Mouse (Mus musculus) MEL (cell line): ENCODE measurements at regions not wholly inside any gene's neighbourhood (a gene's known extent, or its start where the extent isn't known, plus 50 kb on each side); places are given as distances from the start of the nearest gene placed in this dataset.
A peak's percentile ranks its signal among the peaks of the same experiment; 100 is the strongest.

ENCODE experiments used
- DNase-seq: peaks from one replicate; pipeline ENCODE4 v3.0.0; 2011; ENCODE audit warnings: low read depth, low spot score
- H3K27ac ChIP-seq: 2 replicates; pipeline ENCODE4 v1.5.1; 2012; ENCODE audit warnings: low read depth, mild to moderate bottlenecking, control low read depth, low read length, moderate library complexity; ENCODE audit not compliant: control insufficient read depth
- H3K27me3 ChIP-seq, 2 experiments: fragments of 150-350 bp in 1 of 2; sonication (generic) in 1 of 2; 2 replicates each; pipeline ENCODE4 v1.6.1; 2012; ENCODE audit warnings: low read length in 2 of 2, mild to moderate bottlenecking in 2 of 2, improper control_type of control experiment in 1 of 2, moderate library complexity in 1 of 2; ENCODE audit not compliant: insufficient read depth in 2 of 2, control insufficient read depth in 1 of 2
- H3K36me3 ChIP-seq, 2 experiments: 2 replicates each; pipeline ENCODE4 v1.6.1; 2012 to 2014; ENCODE audit warnings: low read length in 2 of 2, improper control_type of control experiment in 1 of 2, inconsistent platforms in 1 of 2, mild to moderate bottlenecking in 1 of 2; ENCODE audit not compliant: insufficient read depth in 2 of 2, control insufficient read depth in 1 of 2
- H3K4me1 ChIP-seq, 2 experiments: fragments of 150-350 bp in 1 of 2; sonication (generic) in 1 of 2; 2 replicates each; pipeline ENCODE4 v1.6.1; 2012; ENCODE audit warnings: low read length in 2 of 2, improper control_type of control experiment in 1 of 2, mild to moderate bottlenecking in 1 of 2; ENCODE audit not compliant: insufficient read depth in 2 of 2, control insufficient read depth in 1 of 2
- H3K4me3 ChIP-seq, 2 experiments: fragments of 150-350 bp in 1 of 2; sonication (generic) in 1 of 2; 2 replicates each; pipeline ENCODE4 v1.5.1; 2012; ENCODE audit warnings: low read depth in 2 of 2, low read length in 2 of 2, mild to moderate bottlenecking in 2 of 2, moderate library complexity in 2 of 2, control low read depth in 1 of 2, improper control_type of control experiment in 1 of 2; ENCODE audit not compliant: control insufficient read depth in 1 of 2, insufficient read depth in 1 of 2
- H3K79me2 ChIP-seq: 2 replicates; pipeline ENCODE4 v1.6.1; 2012; ENCODE audit warnings: mild to moderate bottlenecking, low read length, moderate library complexity; ENCODE audit not compliant: control insufficient read depth, poor library complexity, insufficient read depth
- H3K9ac ChIP-seq: 2 replicates; pipeline ENCODE4 v1.6.1; 2012; ENCODE audit warnings: low read depth, mild to moderate bottlenecking, control low read depth, low read length, moderate library complexity; ENCODE audit not compliant: control insufficient read depth, poor library complexity, severe bottlenecking
- H3K9me3 ChIP-seq: fragments of 150-350 bp; sonication (generic); replicated peaks from 2 replicates; pipeline ENCODE4 v1.6.1; 2012; ENCODE audit warnings: mild to moderate bottlenecking, low read length, improper control_type of control experiment, moderate library complexity; ENCODE audit not compliant: insufficient read depth
- CTCF ChIP-seq, 3 experiments: IDR thresholded peaks in 2 of 3; conservative IDR thresholded peaks in 1 of 3; 2 replicates each; pipeline ENCODE4 v1.5.1; 2011 to 2012; ENCODE audit warnings: low read length in 3 of 3, low read depth in 2 of 3, mild to moderate bottlenecking in 2 of 3, improper control_type of control experiment in 1 of 3, inconsistent platforms in 1 of 3, mixed read lengths in 1 of 3, moderate library complexity in 1 of 3; ENCODE audit not compliant: control insufficient read depth in 1 of 3, insufficient read depth in 1 of 3, poor library complexity in 1 of 3, severe bottlenecking in 1 of 3
- GABPA ChIP-seq: IDR thresholded peaks from 2 replicates; pipeline ENCODE4 v1.6.1; 2012; ENCODE audit warnings: low read depth, mild to moderate bottlenecking, inconsistent platforms, low read length, improper control_type of control experiment, moderate library complexity
- KAT2A ChIP-seq: conservative IDR thresholded peaks from 2 replicates; pipeline ENCODE4 v1.6.1; 2012; ENCODE audit warnings: low read depth, low read length, improper control_type of control experiment, inconsistent platforms
- NELFE ChIP-seq: IDR thresholded peaks from 2 replicates; pipeline ENCODE4 v1.6.1; 2011; ENCODE audit warnings: low read depth, low read length, improper control_type of control experiment
- NRF1 ChIP-seq: IDR thresholded peaks from 2 replicates; pipeline ENCODE4 v1.6.1; 2014; ENCODE audit warnings: low read depth, mild to moderate bottlenecking, inconsistent platforms, low read length, improper control_type of control experiment, moderate library complexity; ENCODE audit not compliant: poor library complexity, insufficient read depth, severe bottlenecking
- POLR2A ChIP-seq, 2 experiments: IDR thresholded peaks; 2 replicates each; pipeline ENCODE4 v1.6.1; 2011 to 2012; ENCODE audit warnings: low read length in 2 of 2, mild to moderate bottlenecking in 2 of 2, control low read depth in 1 of 2, improper control_type of control experiment in 1 of 2, low read depth in 1 of 2, moderate library complexity in 1 of 2; ENCODE audit not compliant: control insufficient read depth in 1 of 2, insufficient read depth in 1 of 2, poor library complexity in 1 of 2
- RAD21 ChIP-seq: IDR thresholded peaks from 2 replicates; pipeline ENCODE4 v1.6.1; 2011; ENCODE audit warnings: mild to moderate bottlenecking, low read depth, low read length, improper control_type of control experiment
- SMC3 ChIP-seq: IDR thresholded peaks from 2 replicates; pipeline ENCODE4 v1.6.1; 2011; ENCODE audit warnings: low read depth, low read length, improper control_type of control experiment
- TAL1 ChIP-seq: IDR thresholded peaks from 2 replicates; pipeline ENCODE4 v1.6.1; 2012; ENCODE audit warnings: mild to moderate bottlenecking, inconsistent platforms, low read length, moderate library complexity, mixed read lengths
- USF1 ChIP-seq: IDR thresholded peaks from 2 replicates; pipeline ENCODE4 v1.6.1; 2014; ENCODE audit warnings: low read depth, mild to moderate bottlenecking, inconsistent platforms, low read length, improper control_type of control experiment, moderate library complexity

DNA sequence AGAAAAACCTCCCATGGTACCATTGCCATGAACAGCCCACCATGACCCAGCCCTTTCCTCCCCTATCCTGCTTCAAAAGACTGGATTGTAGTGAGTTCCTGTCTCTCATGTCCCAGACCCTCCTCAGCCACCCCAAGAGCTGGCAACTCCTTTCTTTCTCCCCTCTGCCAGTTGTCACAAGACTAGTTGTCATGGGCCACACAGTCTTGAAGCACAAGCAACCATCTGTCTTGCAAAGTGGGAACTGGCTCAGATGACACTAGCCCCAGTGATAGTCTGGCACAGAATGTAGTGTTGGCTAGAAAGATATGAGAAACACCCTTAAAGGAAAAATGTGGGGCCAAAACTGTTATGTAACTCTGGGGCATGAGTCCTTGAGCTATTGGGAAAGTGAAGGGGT is 187.8 kb downstream of the Gm9195 start:
- no peak overlapping the region for H3K27ac ChIP-seq
- TF ChIP-seq POLR2A (IDR thresholded peaks at IDR 0.05; ENCODE audit: control insufficient read depth in 1 of 2, insufficient read depth in 1 of 2, low read depth in 1 of 2, low read length in 2 of 2, poor library complexity in 1 of 2) (no peak), TAL1 (no peak), USF1 (no peak), NRF1 (no peak)
- TF ChIP-seq, all 39 proteins: peak for 0

DNA sequence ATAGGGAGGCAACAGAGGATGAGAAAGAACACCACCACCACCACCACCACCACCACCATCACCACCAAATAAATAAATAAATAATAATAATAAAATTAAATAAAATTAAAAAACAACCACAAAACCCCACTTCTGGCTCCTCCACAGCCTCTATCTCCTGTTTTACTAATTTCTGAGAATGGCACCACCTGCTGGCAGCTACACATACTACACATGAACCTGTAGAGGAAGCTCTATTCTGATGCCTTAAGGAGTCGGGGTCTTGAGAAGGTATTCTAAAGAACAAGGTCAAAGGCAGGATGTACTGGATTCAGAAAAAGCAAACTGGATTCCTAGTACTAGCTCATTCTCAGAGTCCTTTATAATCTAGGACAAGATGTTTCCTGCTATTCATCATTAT is 191.6 kb downstream of the Gm9195 start:
- DNase-seq, result peak; percentile 57

More for the DNA sequence above, 187.8 kb downstream of the Gm9195 start:
- Histone ChIP-seq H3K36me3 (no peaks in the 10 kb centered on the region), H3K79me2 (no peaks in the 10 kb centered on the region), H3K4me1 (no peaks in the 10 kb centered on the region), H3K9ac (no peak overlapping the region), H3K9me3 (no peaks in the 10 kb centered on the region), H3K4me3 (no peak overlapping the region), H3K27me3 (no peaks in the 10 kb centered on the region)
- no peak for DNase-seq

DNA sequence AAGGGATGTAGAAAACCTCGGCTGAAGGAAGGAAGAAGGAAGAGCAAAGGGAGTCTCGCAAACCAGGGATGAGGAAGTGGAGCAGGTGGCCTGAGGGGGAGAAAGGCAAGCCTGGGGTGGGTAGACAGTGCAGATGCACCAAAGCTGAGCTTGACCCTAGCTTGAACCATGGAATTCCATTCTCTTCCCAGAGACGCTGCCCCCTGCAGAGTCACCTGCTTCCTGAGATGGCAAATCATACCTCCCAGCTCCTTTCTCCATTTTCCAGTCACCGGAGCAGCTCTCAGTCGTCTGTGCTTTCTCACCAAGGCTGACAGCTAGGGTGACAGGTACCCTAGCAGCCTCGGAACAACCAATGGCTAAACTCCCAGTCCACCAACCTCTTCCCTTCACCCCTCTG is 197.0 kb downstream of the Gm9195 start:
- no peaks in the 10 kb centered on the region for H3K4me1 ChIP-seq
- no peaks in the 10 kb centered on the region for H3K36me3 ChIP-seq
- no peak overlapping the region for H3K4me3 ChIP-seq
- H3K79me2 ChIP-seq, result no peaks in the 10 kb centered on the region
- no peak overlapping the region for H3K9ac ChIP-seq
- H3K27me3 ChIP-seq, result no peaks in the 10 kb centered on the region
- DNase-seq, result no peak
- no peak overlapping the region for H3K27ac ChIP-seq
- TF ChIP-seq GABPA (no peak), TAL1 (no peak), NELFE (no peak), KAT2A (no peak), CTCF (IDR thresholded peaks at IDR 0.05 in 2 of 3, conservative IDR thresholded peaks at IDR 0.05 in 1 of 3; ENCODE audit: control insufficient read depth in 1 of 3, insufficient read depth in 1 of 3, low read depth in 2 of 3, low read length in 3 of 3, poor library complexity in 1 of 3, severe bottlenecking in 1 of 3) (no peak)
- H3K9me3 ChIP-seq, result no peaks in the 10 kb centered on the region

More for the DNA sequence above, 191.6 kb downstream of the Gm9195 start:
- Histone ChIP-seq H3K9me3 (no peaks in the 10 kb centered on the region), H3K9ac (no peak overlapping the region), H3K4me3 (no peak overlapping the region), H3K36me3 (no peaks in the 10 kb centered on the region), H3K4me1 (no peaks in the 10 kb centered on the region), H3K79me2 (no peaks in the 10 kb centered on the region), H3K27me3 (no peaks in the 10 kb centered on the region), H3K27ac (no peak overlapping the region)
- TF ChIP-seq RAD21 (peak; percentile 42), KAT2A (no peak), CTCF (IDR thresholded peaks at IDR 0.05 in 2 of 3, conservative IDR thresholded peaks at IDR 0.05 in 1 of 3; ENCODE audit: control insufficient read depth in 1 of 3, insufficient read depth in 1 of 3, low read depth in 2 of 3, low read length in 3 of 3, poor library complexity in 1 of 3, severe bottlenecking in 1 of 3) (peak; percentile 30 to 56 (median 30)), SMC3 (peak; percentile 66)
